Mouse (Mus musculus) heart, adult 2 months (tissue): ENCODE results near the gene Tpsb2. TPM values are rescaled to one million over a fixed set of nuclear protein-coding genes. Genes with fewer than 3 reads are reported as not detected.
A peak's percentile ranks its signal among the peaks of the same experiment; 100 is the strongest.

Experiments used
- DNase-seq, 2 experiments: peaks; one replicate each; pipeline ENCODE4 v3.0.0; 2021
- H3K27ac ChIP-seq: fragments of 200-600 bp; 2 replicates; pipeline ENCODE4 v1.8.1; 2022
- H3K27me3 ChIP-seq: fragments of 200-500 bp; 2 replicates; pipeline ENCODE4 v1.6.1; 2012; ENCODE audit warnings: mild to moderate bottlenecking, low read length, inconsistent platforms, mixed read lengths; ENCODE audit not compliant: control insufficient read depth, insufficient read depth
- H3K36me3 ChIP-seq: fragments of 200-500 bp; 2 replicates; pipeline ENCODE4 v1.6.1; 2012; ENCODE audit warnings: low read length, inconsistent platforms; ENCODE audit not compliant: control insufficient read depth, insufficient read depth
- H3K4me1 ChIP-seq: fragments of 200-500 bp; 2 replicates; pipeline ENCODE4 v1.6.1; 2011; ENCODE audit warnings: low read length; ENCODE audit not compliant: control insufficient read depth, insufficient read depth
- H3K4me3 ChIP-seq: fragments of 200-600 bp; 2 replicates; pipeline ENCODE4 v1.8.1; 2022
- H3K79me2 ChIP-seq: fragments of 200-500 bp; replicated peaks from 2 replicates; pipeline ENCODE4 v1.6.1; 2012; ENCODE audit warnings: mild to moderate bottlenecking, inconsistent platforms, low read length, moderate library complexity, mixed read lengths; ENCODE audit not compliant: control insufficient read depth, insufficient read depth
- H3K9ac ChIP-seq: fragments of 200-500 bp; 2 replicates; pipeline ENCODE4 v1.6.1; 2012; ENCODE audit warnings: low read depth, mild to moderate bottlenecking, control low read depth, inconsistent platforms, low read length, mixed read lengths
- CTCF ChIP-seq: fragments of 200-600 bp; IDR thresholded peaks from 2 replicates; pipeline ENCODE4 v1.8.1; 2022; ENCODE audit warnings: antibody characterized with exemption, mild to moderate bottlenecking, moderate library complexity
- EP300 ChIP-seq: fragments of 200-500 bp; IDR thresholded peaks from 2 replicates; pipeline ENCODE4 v1.6.1; 2011; ENCODE audit warnings: low read depth, low read length, control low read depth; ENCODE audit not compliant: insufficient read depth
- POLR2A ChIP-seq: fragments of 200-500 bp; IDR thresholded peaks from 2 replicates; pipeline ENCODE4 v1.6.1; 2011; ENCODE audit warnings: mild to moderate bottlenecking, low read depth, low read length, control low read depth; ENCODE audit not compliant: insufficient read depth
- WGBS: fragments of 180-500 bp; shearing (Covaris S2); methylation state at CpG from one replicate; pipeline ENCODE4 v1.1.7; 2018; 5-methylcytosine and 5-hydroxymethylcytosine counted together
- intact Hi-C: fragments of 180-260 bp; cut with DNase I; formaldehyde crosslinking; loops from one replicate; pipeline ENCODE4 v1.15.1; 2025
- long read RNA-seq: library from polyadenylated mRNA; stranded (forward); transcript quantifications from one replicate; pipeline ENCODE4 v2.0.0, GENCODE M21; 2021
- polyA plus RNA-seq: library from polyadenylated mRNA; depleted of rRNA; stranded (reverse); fragments of >200 nt; gene quantifications from 2 replicates; pipeline ENCODE4 v1.2.3, GENCODE M21; 2012; rRNA removed
- total RNA-seq, 2 experiments: library from RNA; stranded (reverse); gene quantifications; 2 replicates each; pipeline ENCODE4 v1.2.3; 2021

The Tpsb2 gene
- total RNA-seq (1 to 10 TPM; 1.4 to 2.5 TPM), polyA plus RNA-seq (6.3 and 8.2 TPM in 2 replicates)
- long read RNA-seq, partial matches to known transcripts: 1 of 4 reads
- long read RNA-seq, other reads (novel, unspliced or antisense): 0 of 4 reads

- intact Hi-C loops: loop anchor here (10.0 kb wide), 1 partner anchor 421 kb away; no protein-coding TSS in a partner anchor
- no peak within 1 kb of the TSS for H3K4me3 ChIP-seq
- no peak within 1 kb of the TSS for H3K9ac ChIP-seq
- H3K4me1 ChIP-seq: no peaks in the 10 kb centered on the region
- no peak for TF ChIP-seq POLR2A
- TF ChIP-seq CTCF: no peak
- no peak for TF ChIP-seq EP300
- no peaks in the 10 kb centered on the region for H3K27me3 ChIP-seq
- no peaks in the 10 kb centered on the region for H3K79me2 ChIP-seq
- WGBS: 71% methylated on average over 2 of the region's 2 CpGs
- H3K36me3 ChIP-seq: no peaks in the 10 kb centered on the region
- H3K27ac ChIP-seq: no peak within 1 kb of the TSS
- no peak for DNase-seq
Observed at GRCm38 (mm10) chr17:25366005-25366404, at the start of gene Tpsb2. Tpsb2 (plus strand) TSS chr17:25366305.

GRCm38 (mm10) chr17:25318354-25318753 is 47.8 kb upstream of the Tpsb2 start, which contains the start of gene Prss29:
Prss29 (plus strand) TSS chr17:25318654.
- WGBS: 65% methylated on average over 5 of the region's 5 CpGs
- H3K4me1 ChIP-seq: no peaks in the 10 kb centered on the region

GRCm38 (mm10) chr17:25320819-25321218 is 45.3 kb upstream of the Tpsb2 start:
- TF ChIP-seq EP300 (no peak), POLR2A (no peak), CTCF (no peak)
- no peaks in the 10 kb centered on the region for H3K79me2 ChIP-seq
- H3K27ac ChIP-seq: no peak overlapping the region
- 67% methylated on average over 8 of the region's 8 CpGs for WGBS
- no peak overlapping the region for H3K4me3 ChIP-seq
- H3K9ac ChIP-seq: no peak overlapping the region
- no peak for DNase-seq
- H3K36me3 ChIP-seq: no peaks in the 10 kb centered on the region
- H3K4me1 ChIP-seq: no peaks in the 10 kb centered on the region
- intact Hi-C loops: no loop called here
- no peaks in the 10 kb centered on the region for H3K27me3 ChIP-seq

More at GRCm38 (mm10) chr17:25318354-25318753, 47.8 kb upstream of the Tpsb2 start, which contains the start of gene Prss29:
- no peak for DNase-seq
- Histone ChIP-seq H3K79me2 (no peaks in the 10 kb centered on the region), H3K36me3 (no peaks in the 10 kb centered on the region), H3K9ac (no peak within 1 kb of the TSS), H3K27ac (no peak within 1 kb of the TSS), H3K27me3 (no peaks in the 10 kb centered on the region), H3K4me3 (no peak within 1 kb of the TSS)
- TF ChIP-seq EP300 (no peak), POLR2A (no peak), CTCF (no peak)
- intact Hi-C loops: no loop called here

DNA sequence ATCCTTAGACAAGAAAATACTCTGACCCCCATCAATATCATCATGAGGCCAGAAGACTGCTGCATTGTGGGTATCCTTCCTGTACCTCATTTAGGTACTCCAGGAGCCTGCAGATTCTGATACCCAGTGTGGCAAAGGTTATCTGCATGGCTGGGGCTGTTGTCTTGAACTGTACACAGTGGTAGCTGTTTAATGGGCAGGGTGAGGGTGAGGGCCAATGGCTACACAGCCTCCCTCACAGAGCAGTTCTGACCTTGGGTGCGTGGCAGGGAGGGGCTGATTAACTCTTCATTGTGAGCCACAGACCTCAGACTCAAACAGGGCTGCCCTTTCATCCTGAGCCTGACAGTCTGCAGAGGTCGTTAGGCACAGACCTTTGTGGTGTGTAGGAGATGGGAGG is 43.2 kb upstream of the Tpsb2 start:
- Histone ChIP-seq H3K27me3 (no peaks in the 10 kb centered on the region), H3K36me3 (no peaks in the 10 kb centered on the region), H3K4me3 (no peak overlapping the region), H3K4me1 (no peaks in the 10 kb centered on the region), H3K79me2 (no peaks in the 10 kb centered on the region), H3K9ac (no peak overlapping the region), H3K27ac (no peak overlapping the region)
- TF ChIP-seq EP300 (no peak), CTCF (no peak), POLR2A (no peak)
- DNase-seq: no peak
- intact Hi-C loops: no loop called here
- 21% methylated on average over 2 of the region's 2 CpGs for WGBS

DNA sequence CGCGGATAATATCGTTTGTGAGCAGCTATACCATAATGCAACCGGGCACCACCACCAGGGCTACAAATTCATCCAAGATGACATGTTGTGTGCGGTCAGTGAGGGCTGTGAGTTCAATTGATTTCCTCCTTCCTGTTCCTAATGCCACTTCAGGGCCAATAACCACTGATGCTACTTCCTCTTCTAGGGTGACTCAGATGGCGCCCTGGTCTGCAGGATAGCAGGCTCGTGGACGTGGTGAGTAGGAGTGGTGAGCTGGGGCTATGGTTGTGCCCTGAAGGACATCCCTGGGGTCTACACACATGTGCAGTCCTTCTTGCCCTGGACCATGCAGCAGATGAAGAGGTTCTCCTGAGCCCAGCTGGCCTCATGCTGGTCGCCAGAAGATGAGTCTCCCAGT is 33.8 kb upstream of the Tpsb2 start:
- Histone ChIP-seq H3K36me3 (no peaks in the 10 kb centered on the region), H3K79me2 (no peaks in the 10 kb centered on the region), H3K27me3 (no peaks in the 10 kb centered on the region; the same call in none of the 2 replicates), H3K27ac (no peak overlapping the region), H3K9ac (no peak overlapping the region), H3K4me3 (no peak overlapping the region), H3K4me1 (no peaks in the 10 kb centered on the region)
- DNase-seq: no peak
- intact Hi-C loops: no loop called here
- TF ChIP-seq POLR2A: no peak
- TF ChIP-seq EP300: no peak
- WGBS: 50% methylated on average over 9 of the region's 9 CpGs

DNA sequence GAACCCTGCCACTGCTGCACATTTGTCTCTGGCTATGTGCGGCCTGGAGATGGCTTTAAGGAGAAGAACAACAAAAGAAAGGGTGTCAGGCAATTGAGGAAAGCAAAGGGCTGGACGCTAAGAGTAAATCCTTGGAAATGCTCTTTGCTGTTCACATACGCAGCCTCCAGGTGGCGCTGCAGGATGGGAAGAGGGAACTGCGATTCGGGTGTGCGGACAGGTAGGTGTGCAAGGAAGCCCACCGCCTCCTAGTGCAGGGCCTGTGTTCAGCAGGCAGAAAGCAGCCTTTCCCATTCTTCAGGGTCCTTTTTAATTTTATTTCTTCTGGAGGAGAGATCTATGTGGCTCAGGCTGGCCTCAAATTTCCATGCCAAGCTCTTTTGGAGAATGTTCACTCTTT is 32.2 kb upstream of the Tpsb2 start:
- Histone ChIP-seq H3K79me2 (no peaks in the 10 kb centered on the region), H3K27ac (no peak overlapping the region), H3K9ac (no peak overlapping the region), H3K27me3 (no peaks in the 10 kb centered on the region; the same call in none of the 2 replicates), H3K36me3 (no peaks in the 10 kb centered on the region), H3K4me1 (no peaks in the 10 kb centered on the region), H3K4me3 (no peak overlapping the region)
- intact Hi-C loops: loop anchor here (1.0 kb wide), 2 partner anchors 29 to 136 kb away; no protein-coding TSS in a partner anchor
- peak; percentile 11 to 47 for DNase-seq
- TF ChIP-seq CTCF (peak; percentile 78), EP300 (0 out of 2 replicates have a peak, but pooled peaks have one; percentile 17), POLR2A (no peak)
- 2% methylated on average over 8 of the region's 8 CpGs for WGBS
